Comparison of ENCODE assay signal across 15 mouse cellular contexts in the genomic region with DNA sequence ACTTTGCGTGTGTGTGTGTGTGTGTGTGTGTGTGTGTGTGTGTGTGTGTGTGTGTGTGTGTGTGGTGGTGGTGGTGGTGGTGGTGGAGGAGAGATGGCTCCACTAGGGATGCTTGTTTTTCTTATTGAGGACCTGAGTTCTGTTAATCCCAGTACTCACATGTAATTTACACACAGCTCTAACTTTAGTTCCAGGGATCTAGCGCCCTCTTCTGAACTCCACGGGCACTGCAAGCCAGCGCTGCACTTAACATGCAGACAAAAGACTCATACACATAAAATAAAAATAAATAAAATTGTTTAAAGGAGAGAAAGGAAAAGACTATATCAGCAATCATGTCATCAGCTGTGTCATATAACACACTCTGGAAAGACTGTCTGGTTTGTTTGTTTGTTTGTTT. TPM values are rescaled to one million over a fixed set of nuclear protein-coding genes. Genes with fewer than 3 reads are reported as not detected.
DNase-seq lines count a peak whose midpoint lies in the region; ATAC-seq and TF ChIP-seq lines count a peak whose summit lies in the region.
"Had no signal": no experiment of that assay in that cellular context is flagged by ENCODE, and none has a peak within 500 bp of the region (broad histone marks: within the 10 kb centered on the region; RNA-seq: fewer than 3 reads in every experiment).

No protein-coding gene starts in this region.

- no peak overlapping the region for H3K4me3 ChIP-seq in forebrain, postnatal 0 days (ENCODE audit: low read depth, low read length)
- H3K4me3 ChIP-seq in forebrain, embryonic 14.5 days (ENCODE audit: low read depth, low read length) = no peak overlapping the region
- no peak overlapping the region for H3K4me3 ChIP-seq in liver, postnatal 0 days (ENCODE audit: low read depth, low read length)
- no peak overlapping the region for H3K4me3 ChIP-seq in liver, embryonic 11.5 days (ENCODE audit: low read depth, low read length)
- no peak overlapping the region for H3K4me3 ChIP-seq in E14TG2a.4 (replicated peaks; ENCODE audit: low read length)
- no peak overlapping the region for H3K4me3 ChIP-seq in forebrain, embryonic 15.5 days
- H3K4me3 ChIP-seq: limb, embryonic 13.5 days; midbrain, embryonic 12.5 days had no signal

- no peaks in the 10 kb centered on the region for H3K27me3 ChIP-seq in forebrain, postnatal 0 days (ENCODE audit: insufficient read depth, low read length)
- H3K27me3 ChIP-seq in forebrain, embryonic 14.5 days (replicated peaks; ENCODE audit: control insufficient read depth, insufficient read depth, low read length) = no peaks in the 10 kb centered on the region
- H3K27me3 ChIP-seq in liver, postnatal 0 days (ENCODE audit: insufficient read depth, low read length) = no peaks in the 10 kb centered on the region
- no peaks in the 10 kb centered on the region for H3K27me3 ChIP-seq in liver, embryonic 11.5 days (replicated peaks; ENCODE audit: control insufficient read depth, insufficient read depth, low read length)
- peaks cover 6% of the 10 kb centered on the region; the same call in 1 of the 2 replicates for H3K27me3 ChIP-seq in E14TG2a.4 (ENCODE audit: insufficient read depth, low read length)
- no peaks in the 10 kb centered on the region for H3K27me3 ChIP-seq in forebrain, embryonic 15.5 days
- H3K27me3 ChIP-seq: limb, embryonic 13.5 days had no signal

- H3K9ac ChIP-seq in forebrain, postnatal 0 days = no peak overlapping the region
- no peak overlapping the region for H3K9ac ChIP-seq in forebrain, embryonic 14.5 days (ENCODE audit: low read length)
- no peak overlapping the region for H3K9ac ChIP-seq in liver, postnatal 0 days (replicated peaks)
- no peak overlapping the region for H3K9ac ChIP-seq in liver, embryonic 11.5 days (ENCODE audit: low read depth, low read length)
- H3K9ac ChIP-seq in forebrain, embryonic 15.5 days (replicated peaks) = no peak overlapping the region
- H3K9ac ChIP-seq: limb, embryonic 13.5 days; midbrain, embryonic 12.5 days had no signal

- H3K4me2 ChIP-seq in forebrain, postnatal 0 days (ENCODE audit: low read depth) = no peak overlapping the region
- no peak overlapping the region for H3K4me2 ChIP-seq in forebrain, embryonic 14.5 days (ENCODE audit: low read length)
- H3K4me2 ChIP-seq in liver, postnatal 0 days (ENCODE audit: low read depth, low read length) = peak overlapping the region; percentile 66; the same call in 1 of the 2 replicates
- no peak overlapping the region for H3K4me2 ChIP-seq in liver, embryonic 11.5 days
- H3K4me2 ChIP-seq in forebrain, embryonic 15.5 days (replicated peaks) = no peak overlapping the region
- H3K4me2 ChIP-seq: limb, embryonic 13.5 days; midbrain, embryonic 12.5 days had no signal

- TF ChIP-seq EP300 in liver, postnatal 0 days (IDR thresholded peaks at IDR 0.05; ENCODE audit: low read depth) = no peak

- 70% methylated on average over 4 of the region's 4 CpGs for WGBS in forebrain, postnatal 0 days
- 71% methylated on average over 4 of the region's 4 CpGs for WGBS in forebrain, embryonic 14.5 days
- WGBS in liver, postnatal 0 days (ENCODE audit: insufficient replicate concordance) = 69% methylated on average over 4 of the region's 4 CpGs
- 73% methylated on average over 4 of the region's 4 CpGs for WGBS in liver, embryonic 11.5 days
- 69% methylated on average over 4 of the region's 4 CpGs for WGBS in forebrain, embryonic 15.5 days

- no peak for ATAC-seq in forebrain, postnatal 0 days
- ATAC-seq in forebrain, embryonic 14.5 days = no peak
- no peak for ATAC-seq in liver, postnatal 0 days
- ATAC-seq in liver, embryonic 11.5 days (replicated peaks; ENCODE audit: low FRiP score) = no peak
- ATAC-seq in forebrain, embryonic 15.5 days (replicated peaks) = no peak

- DNase-seq in forebrain, postnatal 0 days = no peak
- DNase-seq in forebrain, embryonic 14.5 days (ENCODE audit: low spot score) = no peak
- DNase-seq in liver, postnatal 0 days = peak; percentile 37
- DNase-seq in liver, embryonic 11.5 days (ENCODE audit: low spot score) = no peak
- peak; percentile 61 for DNase-seq in induced T-regulatory cell, adult 2 months (ENCODE audit: low read depth)
- no peak for DNase-seq in cerebellum, adult 9-11 months
- DNase-seq: cerebellum, postnatal 25 days; heart, postnatal 4 days had no signal

- H3K36me3 ChIP-seq in forebrain, postnatal 0 days (ENCODE audit: insufficient read depth) = no peaks in the 10 kb centered on the region
- H3K36me3 ChIP-seq in forebrain, embryonic 14.5 days (ENCODE audit: control insufficient read depth, insufficient read depth, low read length) = no peaks in the 10 kb centered on the region
- H3K36me3 ChIP-seq in liver, postnatal 0 days (replicated peaks; ENCODE audit: insufficient read depth, low read length) = no peaks in the 10 kb centered on the region
- no peaks in the 10 kb centered on the region for H3K36me3 ChIP-seq in liver, embryonic 11.5 days (ENCODE audit: control insufficient read depth, insufficient read depth, low read length)
- H3K36me3 ChIP-seq in E14TG2a.4 (ENCODE audit: insufficient read depth, low read length) = no peaks in the 10 kb centered on the region
- no peaks in the 10 kb centered on the region for H3K36me3 ChIP-seq in forebrain, embryonic 15.5 days
- H3K36me3 ChIP-seq: limb, embryonic 13.5 days; midbrain, embryonic 12.5 days had no signal

- no peaks in the 10 kb centered on the region for H3K9me3 ChIP-seq in forebrain, postnatal 0 days (ENCODE audit: low read length)
- H3K9me3 ChIP-seq in forebrain, embryonic 14.5 days (replicated peaks; ENCODE audit: control insufficient read depth, low read length) = no peaks in the 10 kb centered on the region
- no peaks in the 10 kb centered on the region for H3K9me3 ChIP-seq in liver, postnatal 0 days (ENCODE audit: low read length)
- no peaks in the 10 kb centered on the region for H3K9me3 ChIP-seq in liver, embryonic 11.5 days (ENCODE audit: control insufficient read depth, low read length)
- no peaks in the 10 kb centered on the region for H3K9me3 ChIP-seq in E14TG2a.4 (ENCODE audit: low read length)
- no peaks in the 10 kb centered on the region for H3K9me3 ChIP-seq in forebrain, embryonic 15.5 days
- H3K9me3 ChIP-seq: limb, embryonic 13.5 days; midbrain, embryonic 12.5 days had no signal

- peak; percentile 40 for TF ChIP-seq CTCF in forebrain, postnatal 0 days (IDR thresholded peaks at IDR 0.05; ENCODE audit: low read depth)
- TF ChIP-seq CTCF in liver, postnatal 0 days (IDR thresholded peaks at IDR 0.05; ENCODE audit: low read depth) = peak; percentile 47
- peak; percentile 97 for TF ChIP-seq CTCF in E14TG2a.4 (conservative IDR thresholded peaks at IDR 0.05; ENCODE audit: low read length)

- H3K4me1 ChIP-seq in forebrain, postnatal 0 days (ENCODE audit: insufficient read depth) = no peaks in the 10 kb centered on the region
- no peaks in the 10 kb centered on the region for H3K4me1 ChIP-seq in forebrain, embryonic 14.5 days (ENCODE audit: control insufficient read depth, insufficient read depth, low read length)
- peaks cover 8% of the 10 kb centered on the region for H3K4me1 ChIP-seq in liver, postnatal 0 days (ENCODE audit: insufficient read depth)
- peaks cover 2% of the 10 kb centered on the region; the same call in 1 of the 2 replicates for H3K4me1 ChIP-seq in liver, embryonic 11.5 days (replicated peaks; ENCODE audit: control insufficient read depth, insufficient read depth, low read length)
- H3K4me1 ChIP-seq in E14TG2a.4 (replicated peaks; ENCODE audit: low read depth, low read length) = peaks cover 48% of the 10 kb centered on the region
- H3K4me1 ChIP-seq in forebrain, embryonic 15.5 days = peaks cover 3% of the 10 kb centered on the region

- H3K27ac ChIP-seq in forebrain, postnatal 0 days (ENCODE audit: low read depth, low read length) = no peak overlapping the region
- H3K27ac ChIP-seq in forebrain, embryonic 14.5 days (ENCODE audit: low read depth, low read length) = no peak overlapping the region
- H3K27ac ChIP-seq in liver, postnatal 0 days (ENCODE audit: low read depth) = no peak overlapping the region
- no peak overlapping the region for H3K27ac ChIP-seq in liver, embryonic 11.5 days (ENCODE audit: low read depth, low read length)
- H3K27ac ChIP-seq in forebrain, embryonic 15.5 days (replicated peaks) = no peak overlapping the region
- H3K27ac ChIP-seq: limb, embryonic 13.5 days; midbrain, embryonic 12.5 days had no signal

RNA-seq across cellular contexts. Expression of a gene that starts 5.3 kb away (rescaled TPM):
- under 0.01 TPM in 1 of 2 replicates, not detected in the other for total RNA-seq in forebrain, postnatal 0 days (2014; rRNA removed)
- not detected in 2 replicates for polyA plus RNA-seq in forebrain, postnatal 0 days (2015; fragmentation: Nextera tagmentation; extraction: Ambion mirVana)
- not detected in 2 replicates for polyA plus RNA-seq in forebrain, embryonic 14.5 days (2014; fragmentation: Nextera tagmentation; extraction: Ambion mirVana)
- 18.4 and 29.0 TPM in 2 replicates for polyA plus RNA-seq in liver, postnatal 0 days (2015; fragmentation: Nextera tagmentation; extraction: Ambion mirVana)
- 0.04 and 0.09 TPM in 2 replicates for polyA plus RNA-seq in liver, embryonic 11.5 days (2014; fragmentation: Nextera tagmentation; extraction: Ambion mirVana)
- 0.04 TPM in 1 of 2 replicates, not detected in the other for polyA plus RNA-seq in forebrain, embryonic 15.5 days (2015; fragmentation: Nextera tagmentation; extraction: Ambion mirVana)
- total RNA-seq: adrenal gland, adult 18-20 months; heart, postnatal 4 days had no signal
- polyA plus RNA-seq: kidney, embryonic 16.5 days; midbrain, embryonic 12.5 days had no signal

RNA-seq across cellular contexts. Expression of a gene that starts 7.2 kb away (rescaled TPM):
- 2.5 and 5.1 TPM in 2 replicates for total RNA-seq in forebrain, postnatal 0 days (2014; rRNA removed)
- 0.89 and 1.2 TPM in 2 replicates for polyA plus RNA-seq in forebrain, postnatal 0 days (2015; fragmentation: Nextera tagmentation; extraction: Ambion mirVana)
- 0.55 and 1.0 TPM in 2 replicates for polyA plus RNA-seq in forebrain, embryonic 14.5 days (2014; fragmentation: Nextera tagmentation; extraction: Ambion mirVana)
- 0.04 TPM in 2 replicates for polyA plus RNA-seq in liver, postnatal 0 days (2015; fragmentation: Nextera tagmentation; extraction: Ambion mirVana)
- polyA plus RNA-seq in liver, embryonic 11.5 days (2014; fragmentation: Nextera tagmentation; extraction: Ambion mirVana) = 2.1 and 2.2 TPM in 2 replicates
- polyA plus RNA-seq in forebrain, embryonic 15.5 days (2015; fragmentation: Nextera tagmentation; extraction: Ambion mirVana) = 1.2 and 1.5 TPM in 2 replicates

RNA-seq across cellular contexts. Expression of a gene that starts 21.3 kb away (rescaled TPM):
- total RNA-seq in forebrain, postnatal 0 days (2014; rRNA removed) = not detected in 2 replicates
- not detected in 2 replicates for polyA plus RNA-seq in forebrain, postnatal 0 days (2015; fragmentation: Nextera tagmentation; extraction: Ambion mirVana)
- polyA plus RNA-seq in forebrain, embryonic 14.5 days (2014; fragmentation: Nextera tagmentation; extraction: Ambion mirVana) = not detected in 2 replicates
- polyA plus RNA-seq in liver, postnatal 0 days (2015; fragmentation: Nextera tagmentation; extraction: Ambion mirVana) = 21.0 and 27.2 TPM in 2 replicates
- polyA plus RNA-seq in liver, embryonic 11.5 days (2014; fragmentation: Nextera tagmentation; extraction: Ambion mirVana) = 1.1 and 1.4 TPM in 2 replicates
- polyA plus RNA-seq in forebrain, embryonic 15.5 days (2015; fragmentation: Nextera tagmentation; extraction: Ambion mirVana) = not detected in 2 replicates
- total RNA-seq: adrenal gland, adult 18-20 months; heart, postnatal 4 days had no signal
- polyA plus RNA-seq: gonadal fat pad, adult 2 months; limb, embryonic 13.5 days; midbrain, embryonic 12.5 days had no signal

RNA-seq across cellular contexts. Expression of a gene that starts 27.2 kb away (rescaled TPM):
- total RNA-seq in forebrain, postnatal 0 days (2014; rRNA removed) = 0.52 and 0.69 TPM in 2 replicates
- polyA plus RNA-seq in forebrain, postnatal 0 days (2015; fragmentation: Nextera tagmentation; extraction: Ambion mirVana) = 0.81 and 0.99 TPM in 2 replicates
- polyA plus RNA-seq in forebrain, embryonic 14.5 days (2014; fragmentation: Nextera tagmentation; extraction: Ambion mirVana) = 0.70 and 1.2 TPM in 2 replicates
- 13.5 and 14.8 TPM in 2 replicates for polyA plus RNA-seq in liver, postnatal 0 days (2015; fragmentation: Nextera tagmentation; extraction: Ambion mirVana)
- polyA plus RNA-seq in liver, embryonic 11.5 days (2014; fragmentation: Nextera tagmentation; extraction: Ambion mirVana) = 22.0 and 24.4 TPM in 2 replicates
- polyA plus RNA-seq in forebrain, embryonic 15.5 days (2015; fragmentation: Nextera tagmentation; extraction: Ambion mirVana) = 0.62 and 1.1 TPM in 2 replicates

RNA-seq across cellular contexts. Expression of a gene that starts 31.2 kb away (rescaled TPM):
- 47.5 and 51.0 TPM in 2 replicates for total RNA-seq in forebrain, postnatal 0 days (2014; rRNA removed)
- 28.6 and 37.2 TPM in 2 replicates for polyA plus RNA-seq in forebrain, postnatal 0 days (2015; fragmentation: Nextera tagmentation; extraction: Ambion mirVana)
- polyA plus RNA-seq in forebrain, embryonic 14.5 days (2014; fragmentation: Nextera tagmentation; extraction: Ambion mirVana) = 24.2 and 32.4 TPM in 2 replicates
- 16.6 and 17.3 TPM in 2 replicates for polyA plus RNA-seq in liver, postnatal 0 days (2015; fragmentation: Nextera tagmentation; extraction: Ambion mirVana)
- polyA plus RNA-seq in liver, embryonic 11.5 days (2014; fragmentation: Nextera tagmentation; extraction: Ambion mirVana) = 25.4 and 33.8 TPM in 2 replicates
- polyA plus RNA-seq in forebrain, embryonic 15.5 days (2015; fragmentation: Nextera tagmentation; extraction: Ambion mirVana) = 39.2 and 43.6 TPM in 2 replicates

Comparison
In these comparisons a context has a peak if more than half of its experiments do, and no peak if none do; other contexts are left out.
1. DNase-seq: peak in liver, postnatal 0 days (single experiment) and induced T-regulatory cell, adult 2 months (single experiment); none in forebrain, postnatal 0 days (single experiment), forebrain, embryonic 14.5 days (single experiment), liver, embryonic 11.5 days (single experiment) and cerebellum, adult 9-11 months (single experiment).
2. RNA of a gene that starts 5.3 kb away (polyA plus RNA-seq): 18.4 to 29.0 TPM in liver, postnatal 0 days; 0.04 to 0.09 TPM in liver, embryonic 11.5 days, not detected in forebrain, postnatal 0 days, not detected in forebrain, embryonic 14.5 days and 0.04 TPM in forebrain, embryonic 15.5 days; every median in the first group is over 10 times any median in the second.
3. CTCF ChIP-seq: peak in every context shown above with its lines; median percentile 97 in E14TG2a.4; 47 in liver, postnatal 0 days; 40 in forebrain, postnatal 0 days.